9 mouse cellular contexts compared by ENCODE assay signal in genomic region chr1:107014530-107014929, GRCm38 (mm10). TPM values are rescaled to one million over a fixed set of nuclear protein-coding genes. Genes with fewer than 3 reads are reported as not detected.
DNase-seq lines count a peak whose midpoint lies in the region; ATAC-seq and TF ChIP-seq lines count a peak whose summit lies in the region.
"Had no signal": no experiment of that assay in that cellular context is flagged by ENCODE, and none has a peak within 500 bp of the region (broad histone marks: within the 10 kb centered on the region; RNA-seq: fewer than 3 reads in every experiment).

No protein-coding gene starts in this region.

- no peaks in the 10 kb centered on the region for H3K36me3 ChIP-seq in neural tube, embryonic 11.5 days (ENCODE audit: control insufficient read depth, insufficient read depth, low read length)

- H3K9ac ChIP-seq in neural tube, embryonic 11.5 days (ENCODE audit: low read length) = no peak overlapping the region

- no peak overlapping the region for H3K4me3 ChIP-seq in gastrocnemius, adult 2 months
- no peak overlapping the region for H3K4me3 ChIP-seq in neural tube, embryonic 11.5 days (ENCODE audit: low read depth, low read length)

- no peaks in the 10 kb centered on the region for H3K4me1 ChIP-seq in neural tube, embryonic 11.5 days (ENCODE audit: control insufficient read depth, insufficient read depth, low read length)

- H3K27ac ChIP-seq in gastrocnemius, adult 2 months = no peak overlapping the region
- no peak overlapping the region for H3K27ac ChIP-seq in neural tube, embryonic 11.5 days (ENCODE audit: low read depth, low read length)

- H3K4me2 ChIP-seq in neural tube, embryonic 11.5 days (ENCODE audit: low read depth) = no peak overlapping the region

- peak; percentile 29; the same call in 1 of the 2 replicates for TF ChIP-seq CTCF in gastrocnemius, adult 2 months (IDR thresholded peaks at IDR 0.05)

- no peak for DNase-seq in gastrocnemius, adult 2 months
- DNase-seq in gastrocnemius, postnatal 25 days = no peak
- DNase-seq in ovary, postnatal 36 days (ENCODE audit: low spot score) = peak; percentile 10
- no peak for DNase-seq in ovary, adult 18-20 months (ENCODE audit: low spot score)
- peak; percentile 1 for DNase-seq in c-Kit-positive CD71-positive TER-119-positive erythroid progenitor cells, embryonic 14.5 days (ENCODE audit: low spot score)
- peak; percentile 32 to 43 for DNase-seq in kidney, postnatal 4 days
- peak; percentile 28 for DNase-seq in neural tube, embryonic 11.5 days (ENCODE audit: low spot score)
- DNase-seq in ovary, postnatal 10 days (ENCODE audit: low spot score) = no peak

- intact Hi-C loops in gastrocnemius, adult 2 months (cut with DNase I) = no loop called here

- no peaks in the 10 kb centered on the region for H3K27me3 ChIP-seq in neural tube, embryonic 11.5 days (ENCODE audit: control insufficient read depth, insufficient read depth, low read length)

- WGBS in neural tube, embryonic 11.5 days = 43% methylated on average over 2 of the region's 2 CpGs

- no peaks in the 10 kb centered on the region for H3K9me3 ChIP-seq in neural tube, embryonic 11.5 days (ENCODE audit: control insufficient read depth, low read length)

- 0 out of 2 replicates have a peak, but pooled peaks have one; percentile 38 for ATAC-seq in neural tube, embryonic 11.5 days (ENCODE audit: insufficient read depth, low FRiP score, low TSS enrichment)

RNA-seq across cellular contexts. Expression of gene Serpinb13, which starts 33.7 kb away (rescaled TPM):
- not detected for total RNA-seq in gastrocnemius, adult 2 months (2021)
- total RNA-seq in gastrocnemius, postnatal 25 days (2021) = not detected
- polyA plus RNA-seq in neural tube, embryonic 11.5 days (2014; fragmentation: Nextera tagmentation; extraction: Ambion mirVana) = not detected in 2 replicates
- polyA plus RNA-seq: large intestine, adult 2 months had no signal

RNA-seq across cellular contexts. Expression of gene Serpinb3a, which starts 37.6 kb away (rescaled TPM):
- total RNA-seq in gastrocnemius, adult 2 months (2021) = not detected
- total RNA-seq in gastrocnemius, postnatal 25 days (2021) = not detected
- polyA plus RNA-seq in neural tube, embryonic 11.5 days (2014; fragmentation: Nextera tagmentation; extraction: Ambion mirVana) = not detected in 2 replicates
- polyA plus RNA-seq: large intestine, adult 2 months had no signal

Comparison
In these comparisons a context has a peak if more than half of its experiments do, and no peak if none do; other contexts are left out.
1. DNase-seq: peak in ovary, postnatal 36 days (single experiment), c-Kit-positive CD71-positive TER-119-positive erythroid progenitor cells, embryonic 14.5 days (single experiment), kidney, postnatal 4 days (2 of 2) and neural tube, embryonic 11.5 days (single experiment); none in gastrocnemius, adult 2 months (single experiment), gastrocnemius, postnatal 25 days (single experiment), ovary, adult 18-20 months (single experiment) and ovary, postnatal 10 days (single experiment).